Mouse (Mus musculus) heart, embryonic 11.5 days (tissue): ENCODE results near the gene Rab5if. TPM values are rescaled to one million over a fixed set of nuclear protein-coding genes. Genes with fewer than 3 reads are reported as not detected.
"Not testable (repeated sequence)": the region's sequence is repeated elsewhere in the genome, so short reads cannot be mapped to it uniquely, and the experiment has no call there.

ENCODE experiments used
- ATAC-seq: fragments of 200-750 bp; cut with Nextera tagmentation; replicated peaks from 2 replicates; pipeline ENCODE4 v1.8.0; 2017; ENCODE audit warnings: moderate library complexity; ENCODE audit not compliant: insufficient number of reproducible peaks, low FRiP score, low TSS enrichment
- H3K27ac ChIP-seq: fragments of 300-500 bp; sonication (generic); 2 replicates; pipeline ENCODE4 v1.5.1; 2014; ENCODE audit warnings: mild to moderate bottlenecking, low read depth, low read length
- H3K27me3 ChIP-seq: fragments of 300-500 bp; sonication (generic); 2 replicates; pipeline ENCODE4 v1.6.1; 2014; ENCODE audit warnings: mild to moderate bottlenecking, low read length, mixed read lengths; ENCODE audit not compliant: control insufficient read depth, insufficient read depth
- H3K36me3 ChIP-seq: fragments of 300-500 bp; sonication (generic); 2 replicates; pipeline ENCODE4 v1.6.1; 2014; ENCODE audit warnings: mild to moderate bottlenecking, low read length, moderate library complexity, mixed read lengths; ENCODE audit not compliant: control insufficient read depth, insufficient read depth
- H3K4me1 ChIP-seq: fragments of 300-500 bp; sonication (generic); 2 replicates; pipeline ENCODE4 v1.6.1; 2014; ENCODE audit warnings: low read length; ENCODE audit not compliant: control insufficient read depth, insufficient read depth
- H3K4me2 ChIP-seq: fragments of 300-500 bp; sonication (generic); 2 replicates; pipeline ENCODE4 v1.6.1; 2014; ENCODE audit warnings: mild to moderate bottlenecking, moderate library complexity
- H3K4me3 ChIP-seq: fragments of 300-500 bp; sonication (generic); 2 replicates; pipeline ENCODE4 v1.5.1; 2014; ENCODE audit warnings: low read depth, low read length
- H3K9ac ChIP-seq: fragments of 300-500 bp; sonication (generic); 2 replicates; pipeline ENCODE4 v1.6.1; 2014; ENCODE audit warnings: mild to moderate bottlenecking, low read depth, low read length, moderate library complexity
- H3K9me3 ChIP-seq: fragments of 300-500 bp; sonication (generic); replicated peaks from 2 replicates; pipeline ENCODE4 v1.6.1; 2016; ENCODE audit warnings: low read length; ENCODE audit not compliant: control insufficient read depth
- WGBS: fragments of 180-500 bp; shearing (Covaris S2); extraction: QIAGEN DNeasy Blood & Tissue Kit; methylation state at CpG from one replicate; pipeline ENCODE4 v1.1.7; 2014; ENCODE audit not compliant: insufficient replicate concordance; 5-methylcytosine and 5-hydroxymethylcytosine counted together
- polyA plus RNA-seq: library from polyadenylated mRNA; unstranded; fragments of >200 nt; fragmentation: Nextera tagmentation; extraction: Ambion mirVana; gene quantifications from 2 replicates; pipeline ENCODE4 v1.2.1, GENCODE M21; 2014

The Rab5if gene
- polyA plus RNA-seq, 1 experiment from 2014 or later, result 191 TPM

- no peak for ATAC-seq
- H3K27ac ChIP-seq, result no peak overlapping the region
- H3K36me3 ChIP-seq, result peaks cover 23% of the 10 kb centered on the region
Measured at GRCm38 (mm10) chr2:156847653-156848052, 15.3 kb upstream of the Rab5if start.

GRCm38 (mm10) chr2:156848526-156849182, 14.3 kb upstream of the Rab5if start:
- no peak for ATAC-seq
- no peak overlapping the region for H3K27ac ChIP-seq
- no peak overlapping the region for H3K4me3 ChIP-seq
- H3K4me2 ChIP-seq, result no peak overlapping the region
- no peak overlapping the region for H3K9ac ChIP-seq
- no peaks in the 10 kb centered on the region for H3K27me3 ChIP-seq
- H3K36me3 ChIP-seq, result peaks cover 23% of the 10 kb centered on the region
- peaks cover 13% of the 10 kb centered on the region for H3K4me1 ChIP-seq
- WGBS, result 87% methylated on average over 6 of the region's 6 CpGs
- no peaks in the 10 kb centered on the region for H3K9me3 ChIP-seq

More at GRCm38 (mm10) chr2:156847653-156848052, 15.3 kb upstream of the Rab5if start:
- 82% methylated on average over 6 of the region's 6 CpGs for WGBS
- H3K4me2 ChIP-seq, result no peak overlapping the region
- H3K9me3 ChIP-seq, result no peaks in the 10 kb centered on the region
- H3K9ac ChIP-seq, result no peak overlapping the region
- peaks cover 21% of the 10 kb centered on the region for H3K4me1 ChIP-seq
- no peak overlapping the region for H3K4me3 ChIP-seq
- no peaks in the 10 kb centered on the region for H3K27me3 ChIP-seq

GRCm38 (mm10) chr2:156850505-156850904, 12.4 kb upstream of the Rab5if start:
- Histone ChIP-seq H3K4me2 (no peak overlapping the region), H3K4me3 (no peak overlapping the region), H3K4me1 (no peaks in the 10 kb centered on the region), H3K36me3 (peaks cover 23% of the 10 kb centered on the region), H3K27me3 (no peaks in the 10 kb centered on the region), H3K9ac (no peak overlapping the region), H3K27ac (no peak overlapping the region), H3K9me3 (no peaks in the 10 kb centered on the region)
- 88% methylated on average over 5 of the region's 5 CpGs for WGBS
- ATAC-seq, result no peak

- H3K4me3 ChIP-seq, H3K4me2 ChIP-seq, H3K9me3 ChIP-seq, ATAC-seq, H3K9ac ChIP-seq, H3K27ac ChIP-seq, H3K27me3 ChIP-seq: not testable (repeated sequence)
- peaks cover 13% of the 10 kb centered on the region; the same call in 1 of the 2 replicates for H3K4me1 ChIP-seq
- H3K36me3 ChIP-seq, result peaks cover 22% of the 10 kb centered on the region
- WGBS, result 88% methylated on average over 8 of the region's 13 CpGs
Measured at GRCm38 (mm10) chr2:156853584-156853983, 9.3 kb upstream of the Rab5if start.

GRCm38 (mm10) chr2:156853999-156854771, 8.7 kb upstream of the Rab5if start:
- not testable (repeated sequence) for H3K4me2 ChIP-seq, H3K9ac ChIP-seq, ATAC-seq, H3K9me3 ChIP-seq, H3K27me3 ChIP-seq, H3K27ac ChIP-seq, H3K4me3 ChIP-seq
- H3K36me3 ChIP-seq, result peaks cover 22% of the 10 kb centered on the region
- 64% methylated on average over 13 of the region's 13 CpGs for WGBS
- peaks cover 13% of the 10 kb centered on the region; the same call in 1 of the 2 replicates for H3K4me1 ChIP-seq

- peaks cover 13% of the 10 kb centered on the region; the same call in 1 of the 2 replicates for H3K4me1 ChIP-seq
- H3K27ac ChIP-seq, result no peak overlapping the region
- 85% methylated on average over 1 of the region's 1 CpGs for WGBS
- ATAC-seq, result no peak
- no peak overlapping the region for H3K4me2 ChIP-seq
- no peak overlapping the region for H3K4me3 ChIP-seq
- H3K9me3 ChIP-seq, result no peaks in the 10 kb centered on the region
- peaks cover 10% of the 10 kb centered on the region; the same call in 1 of the 2 replicates for H3K36me3 ChIP-seq
- no peaks in the 10 kb centered on the region for H3K27me3 ChIP-seq
- no peak overlapping the region for H3K9ac ChIP-seq
Measured at GRCm38 (mm10) chr2:156856311-156856710, 6.6 kb upstream of the Rab5if start.

- H3K4me3 ChIP-seq, result no peak overlapping the region
- H3K4me2 ChIP-seq, result peak overlapping the region; percentile 49
Measured at GRCm38 (mm10) chr2:156857385-156857791, 5.5 kb upstream of the Rab5if start.

GRCm38 (mm10) chr2:156857835-156858234, 5.1 kb upstream of the Rab5if start, which contains the start of gene 4930518I15Rik:
Gene 4930518I15Rik (minus strand): TSS chr2:156857946.
- H3K9ac ChIP-seq, result no peak within 1 kb of the TSS
- peak within 1 kb of the TSS; percentile 49 for H3K4me2 ChIP-seq
- peaks cover 13% of the 10 kb centered on the region; the same call in 1 of the 2 replicates for H3K4me1 ChIP-seq
- no peak within 1 kb of the TSS for H3K4me3 ChIP-seq
- WGBS, result 84% methylated on average over 2 of the region's 2 CpGs
- H3K27ac ChIP-seq, result no peak within 1 kb of the TSS; the same call in 1 of the 2 replicates
- H3K27me3 ChIP-seq, result no peaks in the 10 kb centered on the region
- peaks cover 7% of the 10 kb centered on the region; the same call in 1 of the 2 replicates for H3K36me3 ChIP-seq
- no peaks in the 10 kb centered on the region for H3K9me3 ChIP-seq
- no peak for ATAC-seq

More at GRCm38 (mm10) chr2:156857385-156857791, 5.5 kb upstream of the Rab5if start:
- Histone ChIP-seq H3K27ac (no peak overlapping the region; the same call in 1 of the 2 replicates), H3K4me1 (peaks cover 13% of the 10 kb centered on the region; the same call in 1 of the 2 replicates), H3K9me3 (no peaks in the 10 kb centered on the region), H3K9ac (no peak overlapping the region), H3K27me3 (no peaks in the 10 kb centered on the region), H3K36me3 (peaks cover 7% of the 10 kb centered on the region; the same call in 1 of the 2 replicates)
- no peak for ATAC-seq
- 38% methylated on average over 3 of the region's 3 CpGs for WGBS
